Mouse (Mus musculus) liver, embryonic 14.5 days (tissue): ENCODE measurements at regions not wholly inside any gene's neighbourhood (a gene's known extent, or its start where the extent isn't known, plus 50 kb on each side); places are given as distances from the start of the nearest gene placed in this dataset.

Experiments
- ATAC-seq: fragments of 200-750 bp; cut with Nextera tagmentation; 2 replicates; pipeline ENCODE4 v1.8.0; 2017; ENCODE audit warnings: moderate number of reproducible peaks, mild to moderate bottlenecking, moderate library complexity; ENCODE audit not compliant: insufficient read depth
- DNase-seq, 3 experiments: peaks; one replicate each; pipeline ENCODE4 v3.0.0-alpha.2; 2012 to 2013; ENCODE audit warnings: low read depth in 3 of 3, low spot score in 3 of 3
- H3K27ac ChIP-seq: fragments of 300-500 bp; sonication (generic); 2 replicates; pipeline ENCODE4 v1.5.1; 2014; ENCODE audit warnings: moderate library complexity, mild to moderate bottlenecking, control low read depth, inconsistent platforms
- H3K27me3 ChIP-seq: fragments of 300-500 bp; sonication (generic); 2 replicates; pipeline ENCODE4 v1.6.1; 2014; ENCODE audit warnings: mild to moderate bottlenecking, low read length, moderate library complexity; ENCODE audit not compliant: control insufficient read depth, insufficient read depth
- H3K36me3 ChIP-seq: fragments of 300-500 bp; sonication (generic); replicated peaks from 2 replicates; pipeline ENCODE4 v1.6.1; 2014; ENCODE audit warnings: low read depth; ENCODE audit not compliant: control insufficient read depth, insufficient read depth
- H3K4me1 ChIP-seq, 2 experiments: fragments of 200-500 bp in 1 of 2; fragments of 300-500 bp in 1 of 2; sonication (generic) in 1 of 2; replicated peaks; 2 replicates each; pipeline ENCODE4 v1.6.1; 2012 to 2014; ENCODE audit warnings: antibody characterized with exemption in 1 of 2, inconsistent platforms in 1 of 2, low read length in 1 of 2; ENCODE audit not compliant: control insufficient read depth in 2 of 2, insufficient read depth in 2 of 2
- H3K4me2 ChIP-seq: fragments of 300-500 bp; sonication (generic); 2 replicates; pipeline ENCODE4 v1.6.1; 2014; ENCODE audit warnings: low read depth, mild to moderate bottlenecking, control low read depth, moderate library complexity
- H3K4me3 ChIP-seq, 2 experiments: fragments of 200-500 bp in 1 of 2; fragments of 300-500 bp in 1 of 2; sonication (generic) in 1 of 2; 2 replicates each; pipeline ENCODE4 v1.5.1; 2012 to 2014; ENCODE audit warnings: low read depth in 2 of 2, low read length in 2 of 2, mild to moderate bottlenecking in 2 of 2, control low read depth in 1 of 2, inconsistent platforms in 1 of 2, moderate library complexity in 1 of 2; ENCODE audit not compliant: insufficient read depth in 1 of 2
- H3K9ac ChIP-seq: fragments of 300-500 bp; sonication (generic); replicated peaks from 2 replicates; pipeline ENCODE4 v1.6.1; 2014; ENCODE audit warnings: mild to moderate bottlenecking, control low read depth, moderate library complexity
- H3K9me3 ChIP-seq: fragments of 300-500 bp; sonication (generic); 2 replicates; pipeline ENCODE4 v1.6.1; 2016; ENCODE audit warnings: low read length, mixed read lengths; ENCODE audit not compliant: control insufficient read depth
- CTCF ChIP-seq: IDR thresholded peaks from 2 replicates; pipeline ENCODE4 v1.5.1; 2016; ENCODE audit warnings: antibody characterized with exemption, low read depth, control low read depth
- EP300 ChIP-seq: IDR thresholded peaks from 2 replicates; pipeline ENCODE4 v1.6.1; 2016; ENCODE audit warnings: antibody characterized with exemption, low read depth
- WGBS: fragments of 180-500 bp; shearing (Covaris S2); extraction: QIAGEN DNeasy Blood & Tissue Kit; methylation state at CpG from one replicate; pipeline ENCODE4 v1.1.7; 2014; ENCODE audit not compliant: insufficient replicate concordance; 5-methylcytosine and 5-hydroxymethylcytosine counted together

- Histone ChIP-seq H3K4me3 (no peak overlapping the region), H3K4me1 (peaks cover 0 to 10% of the 10 kb centered on the region in 2 experiments; a peak in 2 of 4 replicates), H3K9ac (no peak overlapping the region; the same call in 1 of the 2 replicates), H3K36me3 (no peaks in the 10 kb centered on the region), H3K4me2 (peak overlapping the region; percentile 13; the same call in 1 of the 2 replicates), H3K9me3 (no peaks in the 10 kb centered on the region), H3K27ac (no peak overlapping the region), H3K27me3 (no peaks in the 10 kb centered on the region)
- ATAC-seq (peak; percentile 82), DNase-seq (peak in 2 of 3 experiments; percentile 12 to 17)
- no peak for TF ChIP-seq CTCF
- TF ChIP-seq EP300, result peak; percentile 54; the same call in 1 of the 2 replicates
- WGBS, result 6% methylated on average over 10 of the region's 10 CpGs
Measured at GRCm38 (mm10) chr6:84385696-84386095, 208.0 kb downstream of the Cyp26b1 start.

- TF ChIP-seq EP300 (no peak), CTCF (no peak)
- no peak overlapping the region for H3K4me3 ChIP-seq
- H3K27me3 ChIP-seq, result no peaks in the 10 kb centered on the region
- WGBS, result 63% methylated on average over 3 of the region's 3 CpGs
- H3K9ac ChIP-seq, result no peak overlapping the region
- no peaks in the 10 kb centered on the region for H3K9me3 ChIP-seq
- DNase-seq, result no peak
- H3K27ac ChIP-seq, result no peak overlapping the region
- H3K4me1 ChIP-seq, result peaks cover 0 to 10% of the 10 kb centered on the region in 2 experiments; a peak in 2 of 4 replicates
- no peaks in the 10 kb centered on the region for H3K36me3 ChIP-seq
- no peak overlapping the region for H3K4me2 ChIP-seq
- ATAC-seq, result no peak
Measured at GRCm38 (mm10) chr6:84383718-84384117, 210.0 kb downstream of the Cyp26b1 start.

- Histone ChIP-seq H3K27ac (no peak overlapping the region), H3K4me2 (no peak overlapping the region), H3K36me3 (no peaks in the 10 kb centered on the region), H3K9me3 (no peaks in the 10 kb centered on the region), H3K4me1 (peaks cover 0 to 10% of the 10 kb centered on the region in 2 experiments; a peak in 2 of 4 replicates), H3K4me3 (no peak overlapping the region), H3K9ac (no peak overlapping the region), H3K27me3 (no peaks in the 10 kb centered on the region)
- 71% methylated on average over 3 of the region's 3 CpGs for WGBS
- ATAC-seq, result no peak
- TF ChIP-seq EP300, result no peak
- TF ChIP-seq CTCF, result no peak
- DNase-seq, result no peak
Measured at GRCm38 (mm10) chr6:84383141-84383540, 210.6 kb downstream of the Cyp26b1 start.

GRCm38 (mm10) chr6:84381571-84381970 is 212.1 kb downstream of the Cyp26b1 start:
- Histone ChIP-seq H3K4me1 (peaks cover 0 to 10% of the 10 kb centered on the region in 2 experiments; a peak in 2 of 4 replicates), H3K27me3 (no peaks in the 10 kb centered on the region; the same call in 1 of the 2 replicates), H3K36me3 (no peaks in the 10 kb centered on the region), H3K27ac (no peak overlapping the region), H3K9ac (no peak overlapping the region), H3K9me3 (no peaks in the 10 kb centered on the region), H3K4me3 (no peak overlapping the region), H3K4me2 (no peak overlapping the region)
- DNase-seq (no peak), ATAC-seq (no peak)
- no peak for TF ChIP-seq CTCF
- TF ChIP-seq EP300, result no peak
- WGBS, result 72% methylated on average over 10 of the region's 10 CpGs

- Histone ChIP-seq H3K9ac (no peak overlapping the region), H3K4me3 (no peak overlapping the region), H3K4me1 (no peaks in the 10 kb centered on the region), H3K4me2 (no peak overlapping the region), H3K9me3 (no peaks in the 10 kb centered on the region), H3K27me3 (no peaks in the 10 kb centered on the region; the same call in 1 of the 2 replicates), H3K27ac (no peak overlapping the region), H3K36me3 (no peaks in the 10 kb centered on the region)
- WGBS, result 61% methylated on average over 11 of the region's 11 CpGs
- ATAC-seq (no peak), DNase-seq (no peak)
- TF ChIP-seq EP300 (no peak), CTCF (no peak)
Measured at GRCm38 (mm10) chr6:84376666-84377065, 217.0 kb downstream of the Cyp26b1 start.
